Mouse (Mus musculus): ENCODE data around the gene Pi4ka.
A peak's percentile ranks its signal among the peaks of the same experiment; 100 is the strongest.

Gene Pi4ka

GRCm38 (mm10) chr16:17405736-17406443, at the start of gene Pi4ka, which contains the start of gene Snap29:
Pi4ka (minus strand) TSS chr16:17406314.
Snap29 (plus strand) TSS chr16:17405986.
- DNase-seq (ENCODE audit: extremely low read depth, insufficient read length, low spot score) = peak; percentile 98

GRCm38 (mm10) chr16:17452373-17452715, 46.2 kb upstream of the Pi4ka start:
- no peak for DNase-seq (ENCODE audit: extremely low read depth, insufficient read length, low spot score)

DNA sequence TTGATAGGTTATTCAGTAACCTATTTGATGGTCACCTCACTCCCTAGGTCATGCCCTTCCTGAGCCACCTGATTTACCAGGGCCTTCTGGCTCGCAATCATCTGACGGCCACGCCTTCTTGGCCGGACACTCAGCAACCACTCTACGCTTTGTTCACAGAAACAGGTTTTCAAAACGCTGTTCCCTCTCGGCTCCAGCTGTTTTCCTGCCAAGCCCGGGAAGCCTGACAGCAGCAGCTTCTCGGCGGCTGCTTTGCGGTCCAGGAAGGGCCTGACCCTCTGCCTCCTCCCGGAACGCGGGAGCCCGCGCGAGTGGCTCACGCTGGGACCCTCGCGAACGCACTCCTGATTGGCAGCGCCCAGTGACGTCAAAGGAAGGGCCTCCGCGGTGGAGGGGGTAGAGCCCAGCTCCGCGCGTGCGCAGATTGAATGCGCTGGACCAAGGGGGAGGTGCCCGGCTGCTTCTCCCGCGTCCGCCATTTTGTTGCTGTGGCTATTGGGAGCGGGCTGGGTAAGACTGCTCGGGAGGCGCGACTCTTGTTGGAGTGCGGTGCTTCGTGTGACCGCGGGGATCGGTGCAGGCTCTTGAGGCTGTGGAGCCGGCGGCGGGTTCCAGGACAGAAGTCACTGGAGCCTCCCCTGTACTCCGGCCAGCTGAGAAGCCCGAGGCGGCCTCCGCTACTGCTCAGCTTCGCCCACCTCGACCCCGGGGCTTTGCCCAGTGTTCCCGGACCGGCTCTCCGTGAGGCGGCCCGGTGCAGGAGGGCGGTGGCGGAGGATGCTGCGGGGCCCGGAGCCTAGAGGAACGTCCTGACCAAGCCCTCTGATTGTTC, 45.6 kb upstream of the Pi4ka start, which contains the start of gene Crkl:
TSS of gene Crkl (plus strand) at position 447 of the 832 bp plus-strand sequence.
- peak; percentile 99 for DNase-seq (ENCODE audit: extremely low read depth, insufficient read length, low spot score)

- peak; percentile 32 for DNase-seq (ENCODE audit: extremely low read depth, insufficient read length, low spot score)
Measured at GRCm38 (mm10) chr16:17432576-17432975, 26.5 kb upstream of the Pi4ka start.

DNA sequence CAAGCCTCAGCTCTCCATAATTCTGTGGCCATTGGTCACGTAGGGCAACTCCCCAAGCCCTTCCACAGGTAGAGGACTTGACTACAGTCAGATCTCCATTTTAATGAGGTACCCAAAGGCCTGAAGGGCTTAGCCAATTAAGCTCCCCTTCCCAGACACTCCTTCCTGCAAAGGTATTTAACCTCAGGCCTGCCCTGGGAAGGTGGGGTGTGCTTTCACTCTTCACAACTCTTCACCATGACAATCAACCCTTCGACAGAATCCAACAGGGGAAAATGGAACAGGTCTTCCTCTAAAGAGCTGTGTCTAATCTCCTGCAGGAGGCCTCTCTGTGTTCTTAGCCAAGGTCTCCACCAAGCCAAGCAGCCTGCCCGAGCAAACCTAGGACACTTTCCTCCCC, 16.9 kb upstream of the Pi4ka start:
- no peak for DNase-seq (ENCODE audit: extremely low read depth, insufficient read length, low spot score)

DNA sequence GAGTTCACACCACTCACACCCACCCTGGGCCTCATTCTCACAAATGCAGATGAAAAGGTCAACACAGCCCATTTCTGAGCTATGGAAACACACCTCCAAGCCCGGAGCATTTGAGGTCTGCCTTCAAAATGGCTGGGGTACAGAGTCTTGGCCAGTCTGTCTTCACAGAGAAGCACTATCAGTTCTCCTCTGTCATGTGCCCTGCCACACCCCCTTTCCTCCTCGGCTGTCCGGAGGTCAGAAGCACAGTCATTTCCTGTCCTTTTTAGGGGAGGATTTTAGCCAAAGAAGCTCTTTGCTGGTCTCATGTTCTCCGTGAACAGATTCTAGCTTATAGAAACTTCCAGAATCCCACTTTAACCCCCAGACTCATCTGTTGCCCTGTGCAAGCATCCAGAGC, 4.1 kb upstream of the Pi4ka start:
- DNase-seq (ENCODE audit: extremely low read depth, insufficient read length, low spot score) = no peak

DNA sequence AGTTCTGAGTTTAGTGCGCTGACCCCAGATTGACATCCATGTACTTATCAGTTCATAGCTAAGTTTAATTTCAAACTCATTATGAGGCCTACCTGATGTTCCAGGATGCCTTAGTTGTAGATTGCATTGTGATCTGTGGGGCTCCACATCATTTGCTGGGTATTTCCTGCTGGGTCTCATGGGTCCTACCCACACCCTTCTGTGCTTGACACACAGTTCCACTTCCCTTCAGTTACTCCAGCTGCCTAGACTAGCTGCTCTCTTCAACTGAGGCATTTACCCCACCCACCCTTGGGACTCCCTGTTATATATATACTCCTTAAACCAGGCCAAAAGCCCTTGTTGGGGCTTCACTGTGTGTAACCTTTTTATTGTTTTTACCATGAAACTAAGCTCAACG, 2.9 kb upstream of the Pi4ka start:
- DNase-seq (ENCODE audit: extremely low read depth, insufficient read length, low spot score) = no peak

DNA sequence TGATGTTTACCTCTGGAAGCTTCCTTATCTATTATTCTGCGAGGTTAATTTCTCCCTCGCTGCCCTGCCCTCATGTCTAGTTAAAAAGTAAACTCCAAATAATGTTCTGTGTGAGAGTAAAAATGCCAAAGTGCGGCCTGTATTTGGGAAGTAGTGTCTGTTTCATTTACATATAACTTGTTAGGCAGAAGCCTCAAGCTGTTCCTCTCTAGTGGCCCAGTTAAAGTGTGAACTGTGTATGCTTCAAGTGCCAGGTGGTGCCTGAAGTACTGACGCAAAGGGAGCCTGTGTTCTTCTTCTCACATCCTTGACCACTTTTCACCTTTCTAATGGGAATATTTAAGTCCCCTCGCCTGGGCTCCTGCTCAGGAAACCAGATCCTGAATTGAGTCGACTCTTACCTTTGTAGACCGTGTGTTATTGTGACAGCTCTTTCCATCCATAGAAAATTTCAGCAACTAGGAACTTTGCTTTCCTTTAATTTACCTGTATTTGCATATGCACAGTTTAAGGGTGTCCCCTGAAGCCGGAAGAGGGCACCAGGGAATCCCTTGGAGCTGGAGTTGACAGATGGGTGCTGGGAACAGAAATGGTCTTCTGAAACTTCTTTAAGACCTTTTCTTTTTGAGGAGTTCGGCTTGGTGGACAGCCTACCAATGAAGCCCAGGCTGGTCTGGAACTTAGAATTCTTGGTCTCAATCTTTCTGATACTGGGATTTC, 558 bp upstream of the Pi4ka start:
- DNase-seq (ENCODE audit: extremely low read depth, insufficient read length, low spot score) = no peak

DNA sequence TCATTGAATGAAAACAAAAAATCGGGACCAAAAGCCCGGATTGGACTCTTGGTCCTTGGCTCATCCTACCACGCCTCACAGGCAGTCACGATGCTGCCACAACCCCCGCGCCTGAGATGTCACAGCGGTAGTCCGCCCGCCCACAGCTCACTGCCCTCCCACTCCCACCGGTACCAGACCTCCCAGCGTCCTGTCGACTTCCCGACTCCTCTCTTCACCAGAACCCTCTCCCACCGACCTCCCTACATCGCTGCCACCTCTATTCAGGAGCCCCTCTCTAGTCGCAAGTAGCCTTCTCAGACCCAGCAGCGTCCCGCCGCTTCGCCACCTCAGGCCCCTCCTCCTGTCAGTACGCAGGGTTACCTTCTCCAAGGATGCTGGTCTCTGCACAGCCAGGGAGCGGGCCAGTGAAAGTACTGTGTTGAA, 830 bp downstream of the Pi4ka start:
- peak; percentile 88 for DNase-seq (ENCODE audit: extremely low read depth, insufficient read length, low spot score)

GRCm38 (mm10) chr16:17402855-17403254, 3.3 kb downstream of the Pi4ka start:
- DNase-seq (ENCODE audit: extremely low read depth, insufficient read length, low spot score) = peak; percentile 39

GRCm38 (mm10) chr16:17392784-17393183, 13.3 kb downstream of the Pi4ka start:
- DNase-seq (ENCODE audit: extremely low read depth, insufficient read length, low spot score) = no peak

GRCm38 (mm10) chr16:17383594-17384326, 22.4 kb downstream of the Pi4ka start:
- no peak for DNase-seq (ENCODE audit: extremely low read depth, insufficient read length, low spot score)

GRCm38 (mm10) chr16:17382306-17382705, 23.8 kb downstream of the Pi4ka start:
- no peak for DNase-seq (ENCODE audit: extremely low read depth, insufficient read length, low spot score)

DNA sequence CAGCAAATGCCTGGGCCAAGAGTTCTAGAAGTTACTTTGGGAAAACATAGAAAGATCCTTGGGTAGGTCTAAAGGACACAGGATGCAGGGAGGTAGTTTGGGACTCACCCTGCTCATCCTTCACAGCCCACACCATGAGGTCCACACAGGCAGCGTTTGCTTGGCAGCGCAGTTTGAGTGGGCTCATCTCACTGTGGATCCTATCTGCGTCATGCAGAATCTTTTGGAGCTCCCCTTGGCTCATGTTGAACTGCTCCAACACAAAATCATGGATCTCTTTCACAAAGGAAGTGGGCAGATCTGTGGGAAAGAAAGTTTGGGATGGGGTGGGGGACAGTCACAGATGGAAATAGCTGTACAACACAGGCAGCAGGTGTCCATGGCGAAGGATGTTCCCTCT, 47.3 kb downstream of the Pi4ka start:
- no peak for DNase-seq (ENCODE audit: extremely low read depth, insufficient read length, low spot score)

DNA sequence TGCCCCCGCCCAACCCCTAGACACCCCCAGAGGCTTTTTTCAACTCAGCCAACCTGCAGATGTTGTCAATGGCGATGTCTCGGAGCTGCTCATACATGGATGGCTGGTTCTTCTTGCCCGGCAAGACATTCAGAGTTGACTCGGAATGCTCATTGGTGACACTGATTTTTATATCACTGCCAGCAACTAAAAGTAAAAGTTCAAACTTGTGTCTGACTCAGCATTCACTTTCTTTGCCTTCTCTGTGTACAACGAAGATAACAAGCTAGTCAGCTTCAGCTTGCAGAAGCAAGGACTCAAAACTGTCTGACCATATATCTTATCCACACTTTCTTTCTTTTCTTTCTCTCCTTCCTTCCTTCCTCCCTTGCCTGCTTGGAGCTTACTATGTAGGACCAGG, 50.1 kb downstream of the Pi4ka start:
- no peak for DNase-seq (ENCODE audit: extremely low read depth, insufficient read length, low spot score)

- DNase-seq (ENCODE audit: extremely low read depth, insufficient read length, low spot score) = no peak
Measured at GRCm38 (mm10) chr16:17346766-17347165, 59.3 kb downstream of the Pi4ka start.

DNA sequence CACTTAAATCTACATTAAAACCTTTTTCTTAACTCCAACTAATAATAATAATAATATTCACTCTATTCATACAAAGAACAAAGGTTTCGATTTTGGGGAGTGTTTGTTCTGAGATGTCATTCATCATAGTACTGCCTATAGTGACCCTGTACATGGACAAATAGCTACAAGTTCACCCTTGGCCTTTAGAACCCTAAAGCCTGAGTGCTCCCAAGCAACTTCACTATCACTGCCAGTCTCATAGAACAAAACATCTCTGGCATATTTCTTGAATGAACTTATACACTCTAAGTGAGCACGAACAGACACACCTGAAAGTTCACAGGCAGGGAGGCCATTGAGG, 60.3 kb downstream of the Pi4ka start:
- no peak for DNase-seq (ENCODE audit: extremely low read depth, insufficient read length, low spot score)

DNA sequence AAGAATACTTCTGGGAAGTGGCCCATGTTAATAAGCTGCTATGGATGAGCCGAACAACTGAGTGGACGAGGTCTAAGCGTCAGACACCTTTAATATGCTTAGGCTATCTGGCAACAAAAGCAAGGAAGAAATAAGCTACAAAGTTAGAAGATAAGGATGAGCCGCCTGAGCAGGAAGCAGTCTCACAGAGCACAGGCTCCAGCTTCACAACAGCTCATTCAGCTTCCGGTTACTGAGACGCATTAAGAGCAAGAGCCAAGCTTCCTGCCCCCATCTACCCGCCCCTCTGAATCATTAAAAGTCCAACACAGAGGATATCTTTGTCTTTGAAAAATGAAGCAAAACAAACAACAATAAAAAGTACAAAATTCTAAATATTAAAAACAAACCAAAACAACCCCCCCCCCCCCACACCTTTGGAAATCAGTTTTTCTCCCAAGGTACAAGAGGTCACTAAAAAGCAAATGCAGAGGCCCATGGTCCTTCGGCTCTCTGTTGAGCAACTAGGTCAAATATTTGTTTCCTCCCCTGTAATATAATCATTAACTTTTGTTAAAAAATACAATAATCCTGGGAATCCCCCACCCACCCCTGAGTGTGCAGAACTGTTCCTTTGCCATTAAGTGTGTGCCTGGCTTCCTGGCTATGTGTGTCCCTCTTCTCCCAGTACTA, 60.8 kb downstream of the Pi4ka start:
- no peak for DNase-seq (ENCODE audit: extremely low read depth, insufficient read length, low spot score)

- no peak for DNase-seq (ENCODE audit: extremely low read depth, insufficient read length, low spot score)
Measured at GRCm38 (mm10) chr16:17341847-17342246, 64.3 kb downstream of the Pi4ka start.

DNA sequence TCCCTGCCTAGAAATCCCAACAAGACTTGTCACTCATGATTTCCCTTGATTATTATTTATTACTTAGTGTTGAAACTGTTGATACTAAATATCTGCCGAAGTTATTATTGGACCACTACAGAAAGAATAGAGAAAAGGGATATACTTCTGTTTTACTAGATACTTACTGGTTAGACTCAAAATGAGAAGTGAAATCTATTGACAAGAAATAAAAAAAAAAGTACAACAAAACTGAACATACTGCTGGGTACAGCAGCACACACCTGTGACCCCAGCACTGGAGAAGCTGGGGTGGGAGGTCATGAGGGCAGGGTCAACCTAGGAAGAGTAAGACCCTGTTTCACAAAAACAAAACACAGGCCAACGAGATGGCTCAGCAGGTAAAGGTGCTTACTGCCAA, 65.4 kb downstream of the Pi4ka start:
- no peak for DNase-seq (ENCODE audit: extremely low read depth, insufficient read length, low spot score)
